Mouse (Mus musculus): ENCODE measurements at regions not wholly inside any gene's neighbourhood (a gene's known extent, or its start where the extent isn't known, plus 50 kb on each side); places are given as distances from the start of the nearest gene placed in this dataset.

GRCm38 (mm10) chr11:94882687-94883383, 53.2 kb upstream of the Col1a1 start:
- DNase-seq = no peak

- DNase-seq = no peak
Measured at GRCm38 (mm10) chr11:94881982-94882686, 53.9 kb upstream of the Col1a1 start.

- no peak for DNase-seq
Measured at GRCm38 (mm10) chr11:94880896-94881840, 54.9 kb upstream of the Col1a1 start.

GRCm38 (mm10) chr11:94876707-94877106, 59.3 kb upstream of the Col1a1 start:
- DNase-seq = no peak

GRCm38 (mm10) chr11:94875026-94875425, 61.0 kb upstream of the Col1a1 start:
- DNase-seq = no peak

- no peak for DNase-seq
Measured at GRCm38 (mm10) chr11:94874155-94874561, 61.9 kb upstream of the Col1a1 start.

GRCm38 (mm10) chr11:94873693-94874092, 62.3 kb upstream of the Col1a1 start:
- DNase-seq = no peak

GRCm38 (mm10) chr11:94872921-94873320, 63.1 kb upstream of the Col1a1 start:
- peak; percentile 24 for DNase-seq

- DNase-seq = peak; percentile 70
Measured at GRCm38 (mm10) chr11:94870341-94870740, 65.7 kb upstream of the Col1a1 start.

GRCm38 (mm10) chr11:94869866-94870265, 66.2 kb upstream of the Col1a1 start:
- DNase-seq = peak; percentile 45

GRCm38 (mm10) chr11:94866176-94866967, 69.7 kb upstream of the Col1a1 start:
- peak; percentile 69 for DNase-seq

- DNase-seq = no peak
Measured at GRCm38 (mm10) chr11:94850129-94850528, 67.6 kb upstream of the Tmem92 start.

- no peak for DNase-seq
Measured at GRCm38 (mm10) chr11:94839133-94839532, 56.6 kb upstream of the Tmem92 start.

- DNase-seq = peak; percentile 11
Measured at GRCm38 (mm10) chr11:94838140-94838539, 55.6 kb upstream of the Tmem92 start.

GRCm38 (mm10) chr11:94836347-94836746, 53.8 kb upstream of the Tmem92 start:
- peak; percentile 16 for DNase-seq

- peak; percentile 60 for DNase-seq
Measured at GRCm38 (mm10) chr11:94832246-94832985, 49.9 kb upstream of the Tmem92 start.

Data from kidney, adult 9 months (tissue).